Mouse (Mus musculus): ENCODE results near the gene Filip1l. TPM values are rescaled to one million over a fixed set of nuclear protein-coding genes. Genes with fewer than 3 reads are reported as not detected.

Filip1l gene
- total RNA-seq, 2 experiments from 2014 or later = 36.3 to 64.5 TPM

DNA sequence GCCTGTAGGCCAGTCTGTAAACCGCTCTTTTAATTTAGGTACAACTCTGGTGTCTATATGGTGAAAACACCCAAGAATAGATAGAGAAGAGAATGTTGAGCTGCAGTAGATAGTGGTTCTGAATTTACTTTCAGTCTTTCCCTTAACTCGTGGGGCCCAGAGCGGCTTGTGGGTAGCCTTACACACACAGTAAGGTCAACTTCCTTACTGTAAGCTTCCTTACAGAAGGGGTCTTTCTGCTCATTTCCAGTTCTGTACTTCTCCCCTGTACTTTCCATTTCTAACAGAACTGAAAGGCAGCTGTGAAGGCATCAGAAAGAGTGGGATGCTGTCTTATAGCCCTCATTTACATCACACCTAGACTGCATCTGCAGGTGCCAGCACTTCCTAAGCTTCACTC, 78.4 kb downstream of the Filip1l start:
- peak; percentile 60; the same call in 1 of the 2 replicates for ATAC-seq (ENCODE audit: poor library complexity, severe bottlenecking)

- ATAC-seq (ENCODE audit: poor library complexity, severe bottlenecking) = no peak
Measured at GRCm38 (mm10) chr16:57433173-57433572, 80.3 kb downstream of the Filip1l start.

GRCm38 (mm10) chr16:57433671-57434070, 80.8 kb downstream of the Filip1l start:
- ATAC-seq (ENCODE audit: poor library complexity, severe bottlenecking) = no peak

DNA sequence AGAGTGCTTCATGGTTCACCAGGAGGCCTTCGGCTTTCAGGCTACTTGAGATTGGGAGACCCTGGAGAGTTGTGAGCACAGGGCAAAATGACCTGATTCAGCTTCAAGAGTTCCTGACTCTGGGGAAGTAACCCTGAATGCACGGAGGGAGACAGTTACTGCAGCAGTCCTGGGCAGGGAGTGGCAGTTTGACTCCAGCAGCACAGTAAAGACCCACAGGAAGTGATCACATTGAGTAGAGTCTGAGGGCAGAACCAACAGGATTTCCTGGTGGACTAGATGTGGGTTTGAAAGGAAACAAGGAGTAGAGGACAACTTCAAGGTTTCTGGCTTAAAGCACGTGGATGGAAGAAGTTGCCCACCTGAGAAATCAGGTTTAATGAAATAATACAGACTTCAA, 81.7 kb downstream of the Filip1l start:
- peak; percentile 77 for ATAC-seq (ENCODE audit: poor library complexity, severe bottlenecking)

GRCm38 (mm10) chr16:57437523-57438287, 84.8 kb downstream of the Filip1l start:
- ATAC-seq (ENCODE audit: poor library complexity, severe bottlenecking) = no peak

- no peak for ATAC-seq (ENCODE audit: poor library complexity, severe bottlenecking)
Measured at GRCm38 (mm10) chr16:57438288-57438685, 85.4 kb downstream of the Filip1l start.

- ATAC-seq (ENCODE audit: poor library complexity, severe bottlenecking) = no peak
Measured at GRCm38 (mm10) chr16:57439206-57439605, 86.3 kb downstream of the Filip1l start.

GRCm38 (mm10) chr16:57440706-57441437, 88.0 kb downstream of the Filip1l start:
- no peak for ATAC-seq (ENCODE audit: poor library complexity, severe bottlenecking)

DNA sequence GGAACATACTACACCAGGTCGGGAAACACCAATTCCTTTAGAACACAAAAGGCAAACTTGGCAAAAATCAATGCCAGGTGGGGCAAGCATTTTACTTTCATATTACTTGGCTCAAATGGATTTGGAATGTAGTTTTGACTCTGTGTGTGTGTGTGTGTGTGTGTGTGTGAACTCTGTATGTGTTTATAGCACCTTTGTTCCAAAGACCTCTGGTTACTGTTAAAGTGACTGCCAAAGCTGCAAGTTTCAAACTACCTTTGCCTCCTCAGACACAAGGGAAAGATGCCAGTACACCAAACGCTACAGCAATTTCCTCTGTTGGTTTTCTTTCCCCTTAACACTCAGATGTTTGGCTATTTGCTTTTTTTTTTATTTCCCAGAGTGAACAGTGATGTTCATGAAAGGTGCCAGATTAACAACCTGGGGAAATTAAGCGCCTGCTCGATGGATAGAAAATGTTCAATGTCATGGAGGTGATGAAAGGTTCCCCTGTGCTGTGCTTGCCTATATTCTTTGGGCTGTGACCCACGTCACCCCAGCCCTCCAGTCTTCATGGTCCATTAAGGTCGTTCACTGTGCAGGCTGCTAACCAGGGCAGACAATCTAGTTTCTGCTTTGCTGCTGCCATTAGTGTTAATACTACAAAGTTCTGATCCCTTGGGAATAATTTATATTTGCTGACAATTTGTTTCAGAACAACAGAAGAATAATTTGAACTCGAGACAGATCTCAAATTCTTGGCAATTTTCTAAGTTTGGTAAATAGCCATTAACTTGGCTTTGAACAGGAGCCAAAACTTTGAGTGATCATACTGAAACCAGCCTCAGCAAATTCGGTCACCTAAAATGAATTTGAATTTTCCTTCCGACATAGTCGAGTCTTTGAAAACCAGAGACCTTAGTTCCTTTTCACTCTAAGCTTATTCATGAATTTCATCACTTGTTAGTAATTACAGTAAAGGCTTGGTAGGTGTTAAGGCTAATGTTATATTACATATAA, 92.5 kb downstream of the Filip1l start:
- ATAC-seq (ENCODE audit: poor library complexity, severe bottlenecking) = no peak

- ATAC-seq (ENCODE audit: poor library complexity, severe bottlenecking) = no peak
Measured at GRCm38 (mm10) chr16:57453009-57453408, 100.1 kb downstream of the Filip1l start.

DNA sequence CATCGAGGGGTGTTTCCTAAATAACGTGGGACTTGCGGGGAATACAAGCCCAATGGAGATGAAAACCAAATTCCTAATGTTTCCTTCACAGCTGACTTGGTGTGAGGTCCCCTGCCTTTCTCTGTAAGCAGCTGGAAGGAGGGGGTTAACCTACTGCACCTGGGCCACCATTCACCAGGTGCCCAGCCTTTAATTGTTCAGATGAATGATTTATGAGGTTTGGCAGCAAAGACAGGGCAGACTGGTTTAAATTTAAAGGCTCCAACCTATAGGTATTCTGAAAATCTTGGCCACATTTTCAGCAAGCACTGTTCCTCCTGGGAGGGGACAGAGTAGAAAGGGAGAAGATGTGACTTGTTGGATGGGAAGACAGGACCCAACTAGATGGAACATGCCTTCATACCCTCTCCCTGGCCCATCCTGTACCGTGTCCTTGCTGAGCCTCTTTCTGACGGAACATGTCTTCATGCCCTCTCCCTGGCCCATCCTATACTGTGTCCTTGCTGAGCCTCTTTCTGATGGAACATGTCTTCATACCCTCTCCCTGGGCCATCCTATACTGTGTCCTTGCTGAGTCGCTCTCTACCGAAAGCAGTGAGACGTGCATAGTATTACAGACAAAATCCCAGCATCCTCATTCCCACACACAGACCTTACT, 101.3 kb downstream of the Filip1l start:
- ATAC-seq (ENCODE audit: poor library complexity, severe bottlenecking) = no peak

DNA sequence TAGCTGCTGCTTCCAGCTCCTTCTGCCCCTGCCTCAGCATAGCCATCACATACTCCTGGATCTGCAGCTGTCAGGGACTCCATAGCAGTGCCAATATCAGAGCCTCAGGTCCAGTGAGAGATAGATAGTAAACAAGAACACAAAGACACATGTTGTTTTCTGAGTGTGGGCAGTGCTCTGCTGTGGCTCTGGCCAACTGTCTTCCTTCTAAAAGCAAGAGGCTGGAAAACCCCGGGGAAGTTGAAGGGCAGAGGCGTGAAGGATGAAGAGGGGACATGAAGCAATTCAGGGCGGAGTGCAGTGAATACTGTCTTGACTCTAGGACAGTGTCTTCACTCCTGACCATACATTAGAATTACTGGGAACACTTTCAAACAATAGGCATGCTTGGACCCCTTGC, 102.7 kb downstream of the Filip1l start:
- no peak for ATAC-seq (ENCODE audit: poor library complexity, severe bottlenecking)

GRCm38 (mm10) chr16:57456003-57456402, 103.1 kb downstream of the Filip1l start:
- no peak for ATAC-seq (ENCODE audit: poor library complexity, severe bottlenecking)

DNA sequence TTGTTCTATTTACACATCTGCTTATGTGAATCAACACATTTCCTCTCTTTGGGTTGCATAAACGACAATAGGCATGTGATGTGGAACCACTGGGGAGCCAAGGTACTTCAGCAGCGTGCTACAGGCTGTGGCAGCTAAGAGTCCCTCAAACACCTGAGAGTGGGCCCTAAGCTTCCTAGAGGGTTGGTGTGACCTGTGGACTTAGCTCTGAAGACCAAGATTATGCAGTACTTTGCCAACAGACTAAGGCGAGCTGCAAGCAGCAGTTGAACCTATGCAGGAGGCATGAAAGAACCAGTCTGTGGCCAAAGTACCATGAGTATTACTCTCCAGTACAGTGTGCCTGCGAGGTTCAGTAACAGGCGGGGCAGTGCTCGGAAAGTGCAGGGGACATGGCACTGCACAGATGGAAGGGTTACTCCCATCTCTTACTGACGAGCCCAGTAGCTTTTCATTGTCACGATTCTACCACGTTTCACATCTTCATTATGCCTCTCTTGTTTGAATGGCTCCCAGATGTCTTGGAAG, 112.6 kb downstream of the Filip1l start:
- no peak for ATAC-seq (ENCODE audit: poor library complexity, severe bottlenecking)

DNA sequence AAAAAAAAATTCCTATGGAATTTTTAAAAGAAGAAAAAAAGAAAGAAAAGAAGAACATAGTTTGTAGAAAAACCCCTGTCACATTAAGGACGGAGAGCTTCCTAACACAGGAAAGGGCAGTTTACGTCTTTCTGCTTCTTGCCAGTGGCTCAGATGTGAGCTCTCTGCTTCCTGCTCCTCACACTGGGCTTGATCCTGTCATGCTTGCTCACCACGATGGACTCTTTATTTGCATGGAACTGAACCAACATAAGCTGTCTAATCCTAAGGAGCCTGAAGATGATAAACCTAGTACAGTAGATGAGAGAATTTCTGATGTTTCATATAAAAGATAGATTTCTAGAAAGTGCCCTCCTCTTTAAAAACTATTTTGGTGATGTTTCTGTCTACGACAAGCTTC, 116.4 kb downstream of the Filip1l start:
- ATAC-seq (ENCODE audit: poor library complexity, severe bottlenecking) = no peak

DNA sequence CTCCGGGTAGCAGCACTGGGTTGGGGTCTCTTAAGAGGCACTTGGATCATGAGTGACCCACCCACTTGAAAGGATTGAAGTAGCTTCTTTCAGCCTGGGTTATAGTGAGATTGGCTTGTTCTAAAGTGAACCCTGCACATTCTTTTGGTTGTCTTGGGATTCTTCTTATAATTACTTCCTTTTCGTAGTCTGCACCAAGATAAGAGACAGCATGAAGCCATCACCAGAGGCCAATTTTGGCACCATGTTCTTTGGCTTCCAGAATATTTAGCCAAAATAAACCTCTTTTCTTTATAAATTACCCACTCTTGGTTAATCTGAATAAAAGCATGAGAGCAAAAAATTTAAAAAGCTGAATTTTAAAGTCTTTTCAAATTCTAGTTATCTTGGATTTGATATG, 117.0 kb downstream of the Filip1l start:
- no peak for ATAC-seq (ENCODE audit: poor library complexity, severe bottlenecking)

DNA sequence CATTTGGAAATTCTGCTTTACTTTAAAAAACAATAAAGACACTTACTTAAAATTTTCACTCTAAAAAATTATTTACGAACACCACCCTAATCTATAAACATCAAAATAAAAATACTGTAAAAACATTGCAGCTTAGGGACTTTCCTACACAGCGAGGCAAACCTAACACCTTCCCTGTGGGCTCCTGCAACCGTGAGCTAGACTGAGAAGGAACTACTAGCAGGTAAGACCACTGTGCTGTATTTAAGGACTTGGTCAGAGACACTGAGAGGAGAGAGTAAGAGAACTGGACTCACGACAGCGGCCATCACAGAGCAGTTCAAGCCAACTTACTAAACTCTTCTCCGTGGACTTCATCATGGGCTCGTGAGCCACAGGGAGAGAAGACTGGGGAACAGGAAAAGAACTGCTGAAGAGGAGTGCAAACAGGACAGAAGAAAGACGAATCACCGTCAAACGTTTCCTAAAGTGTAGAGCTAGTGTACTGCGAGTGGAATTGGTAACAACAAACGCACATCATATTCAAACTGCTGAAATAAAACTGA, 117.5 kb downstream of the Filip1l start:
- ATAC-seq (ENCODE audit: poor library complexity, severe bottlenecking) = 0 out of 2 replicates have a peak, but pooled peaks have one; percentile 29

GRCm38 (mm10) chr16:57471071-57471470, 118.2 kb downstream of the Filip1l start:
- peak; percentile 77 for ATAC-seq (ENCODE audit: poor library complexity, severe bottlenecking)

DNA sequence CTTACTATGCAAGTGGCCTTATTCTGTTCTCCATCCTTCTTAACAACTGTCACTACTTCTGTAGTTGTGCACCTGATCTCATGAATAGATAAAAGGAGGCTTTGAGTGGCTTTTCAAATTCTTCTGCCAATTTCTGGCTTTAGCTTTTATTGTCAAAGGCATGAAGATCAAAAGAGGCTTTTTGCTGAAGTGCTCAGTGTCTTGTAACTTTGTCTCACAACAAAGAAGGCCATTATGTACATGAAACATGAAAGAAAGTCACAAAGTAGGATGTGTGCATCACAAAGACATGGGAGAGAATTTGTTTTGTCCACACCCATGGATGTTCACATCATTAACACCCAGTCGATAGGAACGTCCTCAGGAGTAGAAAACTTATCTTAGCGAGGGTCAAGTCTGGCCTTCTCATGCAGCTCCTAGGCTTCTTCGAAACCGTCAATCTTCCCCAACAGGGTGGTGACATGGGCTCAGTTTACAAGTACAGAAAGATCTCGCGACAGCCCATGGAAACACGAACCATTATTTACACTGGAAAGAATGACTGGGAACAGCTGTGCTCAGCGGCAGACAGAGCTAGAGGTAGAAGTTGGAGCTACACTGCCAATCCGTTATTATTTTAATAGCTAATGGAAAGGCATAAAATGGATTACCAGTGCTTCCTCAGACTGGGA, 120.7 kb downstream of the Filip1l start:
- ATAC-seq (ENCODE audit: poor library complexity, severe bottlenecking) = no peak
